Mouse (Mus musculus) right cerebral cortex, adult 18-20 months (tissue): ENCODE data around the gene Casp4.

Experiments used
- DNase-seq: peaks from one replicate; pipeline ENCODE4 v3.0.0; 2022; ENCODE audit warnings: mixed read lengths

Casp4 gene

GRCm38 (mm10) chr9:5308561-5308960 lies at the start of gene Casp4:
TSS of gene Casp4 (plus strand) at chr9:5308828.
- no peak for DNase-seq

GRCm38 (mm10) chr9:5263951-5264475 lies 44.6 kb upstream of the Casp4 start:
- DNase-seq, result no peak

GRCm38 (mm10) chr9:5270274-5270673 lies 38.4 kb upstream of the Casp4 start:
- DNase-seq, result no peak

DNA sequence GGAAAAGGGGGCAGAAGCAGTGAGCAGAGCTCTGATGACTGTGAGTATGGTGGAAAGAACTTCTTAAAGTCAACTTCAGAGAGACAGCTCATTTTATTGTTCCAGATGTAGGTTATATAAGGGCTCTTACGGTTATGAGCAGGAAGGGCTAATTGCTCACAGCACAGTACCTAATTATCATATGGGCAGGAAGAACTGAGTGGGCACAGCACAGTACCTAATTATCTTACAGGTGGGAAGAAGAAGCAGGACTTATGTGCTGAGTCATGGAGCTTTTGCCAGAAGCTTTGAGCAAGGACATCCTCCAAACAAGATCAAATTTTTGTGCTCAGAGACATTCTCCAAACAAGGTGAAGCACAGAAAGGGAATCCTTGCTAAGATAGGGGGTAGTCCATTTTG lies 37.7 kb upstream of the Casp4 start:
- no peak for DNase-seq

GRCm38 (mm10) chr9:5271334-5271845 lies 37.2 kb upstream of the Casp4 start:
- no peak for DNase-seq

GRCm38 (mm10) chr9:5286071-5286470 lies 22.6 kb upstream of the Casp4 start:
- DNase-seq, result no peak

GRCm38 (mm10) chr9:5286597-5286996 lies 22.0 kb upstream of the Casp4 start:
- DNase-seq, result no peak

DNA sequence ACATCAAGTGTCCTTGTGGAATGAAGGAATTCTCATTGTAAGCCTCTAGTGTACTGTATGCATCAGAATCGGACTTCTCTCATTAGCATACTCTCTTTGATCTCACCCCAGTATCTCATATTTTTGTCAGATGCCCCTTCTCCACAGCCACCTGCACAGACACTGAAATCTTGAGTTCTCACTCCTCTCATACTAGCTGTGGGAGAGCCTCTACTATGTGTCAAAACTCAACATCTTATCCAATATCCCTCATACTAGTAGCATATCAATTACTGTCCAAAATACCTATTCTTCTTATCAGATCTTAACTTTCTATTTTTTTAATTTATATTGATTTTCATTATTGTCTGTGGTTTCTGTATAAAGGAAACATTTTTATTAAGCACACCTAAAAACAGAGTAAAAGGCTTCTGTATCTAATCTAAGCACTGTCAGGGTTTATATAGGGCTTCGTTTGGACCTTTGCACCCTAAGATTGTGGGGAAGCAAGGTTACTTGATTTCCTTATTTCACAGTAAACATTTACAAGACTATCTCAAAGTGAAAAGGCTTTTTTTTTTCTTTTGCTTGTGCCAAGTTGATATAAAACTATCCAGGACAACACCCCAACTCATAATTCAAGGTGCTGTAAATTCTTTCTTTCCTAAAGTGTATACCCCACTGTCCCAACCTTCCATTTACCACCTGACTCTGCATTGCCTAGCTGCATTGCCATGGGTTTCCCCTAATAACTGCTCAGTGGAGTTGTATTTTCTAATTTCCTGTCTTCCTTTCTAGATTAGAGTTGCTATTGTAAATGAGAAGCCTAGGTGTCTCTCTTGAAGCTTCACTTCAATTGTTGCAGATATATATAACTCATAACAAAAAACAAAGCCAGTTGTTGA lies 12.0 kb upstream of the Casp4 start:
- no peak for DNase-seq

- DNase-seq, result no peak
Observed at GRCm38 (mm10) chr9:5298329-5299131, 10.1 kb upstream of the Casp4 start, which contains the start of gene Casp1. TSS of gene Casp1 (plus strand) at chr9:5298517.

DNA sequence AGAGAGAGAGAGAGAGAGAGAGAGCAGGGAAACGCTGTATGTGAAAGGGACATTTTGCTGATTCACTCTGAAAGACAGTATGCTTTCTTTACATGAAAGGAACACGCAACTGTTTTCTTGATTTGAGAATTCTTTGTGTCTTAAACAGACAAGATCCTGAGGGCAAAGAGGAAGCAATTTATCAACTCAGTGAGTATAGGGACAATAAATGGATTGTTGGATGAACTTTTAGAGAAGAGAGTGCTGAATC lies 9.6 kb upstream of the Casp4 start:
- no peak for DNase-seq

DNA sequence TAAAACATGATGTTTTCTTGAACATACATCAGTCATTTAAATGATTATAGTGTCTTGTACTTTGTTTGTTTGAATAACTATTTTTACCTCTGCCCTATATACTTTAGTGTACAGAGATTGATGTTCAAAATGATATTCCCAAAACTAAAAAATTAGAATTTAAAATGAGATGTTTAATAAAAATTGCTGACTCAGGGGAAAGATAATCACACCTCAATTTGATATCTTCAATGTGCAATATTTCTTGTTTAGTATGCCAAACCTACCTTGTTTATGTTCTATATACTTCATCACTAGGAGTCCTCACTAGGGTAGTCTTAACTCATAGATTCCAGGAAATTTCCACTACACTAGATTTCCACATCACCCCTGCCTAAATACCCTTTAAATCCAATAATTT lies 1.5 kb downstream of the Casp4 start:
- no peak for DNase-seq

- DNase-seq, result no peak
Observed at GRCm38 (mm10) chr9:5311435-5311834, 2.8 kb downstream of the Casp4 start.

DNA sequence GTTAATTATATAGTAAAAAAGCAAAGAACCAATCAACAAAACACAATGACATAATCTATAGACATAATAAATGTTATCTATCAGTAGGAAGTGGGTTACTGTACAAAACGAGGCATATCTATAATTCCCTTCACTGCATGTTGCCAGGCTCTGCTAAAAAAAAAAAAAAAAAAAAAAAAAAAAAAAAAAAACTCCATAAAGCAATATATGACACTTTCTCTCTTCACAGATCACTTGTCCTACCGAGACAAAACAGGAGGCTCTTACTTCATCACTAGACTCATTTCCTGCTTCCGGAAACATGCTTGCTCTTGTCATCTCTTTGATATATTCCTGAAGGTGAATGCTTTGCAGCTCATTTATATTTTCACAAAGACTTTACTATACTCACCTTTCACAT lies 19.6 kb downstream of the Casp4 start:
- no peak for DNase-seq

- no peak for DNase-seq
Observed at GRCm38 (mm10) chr9:5332441-5332840, 23.8 kb downstream of the Casp4 start.

DNA sequence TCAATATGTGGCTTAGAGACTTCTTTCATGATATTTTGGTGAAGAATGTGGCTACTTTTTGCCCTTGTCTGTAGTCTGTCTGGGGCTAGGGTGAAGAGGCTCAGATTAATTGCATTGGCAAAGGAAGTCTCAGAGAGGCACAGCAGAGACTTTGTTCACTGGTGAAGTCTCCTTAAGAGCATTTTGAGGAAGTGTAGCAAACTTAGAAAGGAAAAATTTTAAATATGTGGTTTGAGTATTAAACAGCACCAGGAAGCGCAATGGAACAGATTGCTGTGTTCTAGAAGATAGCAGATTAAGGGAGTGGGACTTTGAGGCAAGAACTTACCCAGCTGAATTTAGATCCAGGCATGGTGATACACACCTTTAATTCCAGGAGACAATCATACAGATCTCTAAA lies 24.8 kb downstream of the Casp4 start:
- no peak for DNase-seq

DNA sequence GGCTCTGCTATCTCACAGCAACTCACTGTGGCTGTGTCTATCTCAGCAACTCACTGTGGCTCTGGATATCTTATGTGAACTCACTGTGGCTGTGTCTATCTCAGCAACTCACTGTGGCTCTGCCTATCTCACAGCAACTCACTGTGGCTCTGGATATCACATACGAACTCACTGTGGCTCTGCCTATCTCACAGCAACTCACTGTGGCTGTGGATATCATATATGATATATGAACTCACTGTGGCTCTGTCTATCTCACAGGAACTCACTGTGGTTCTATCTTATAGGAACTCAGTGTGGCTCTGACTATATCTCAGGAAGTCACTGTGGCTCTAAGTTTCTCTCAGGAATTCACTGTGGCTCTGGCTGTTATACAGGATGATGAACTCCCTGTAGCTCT lies 34.5 kb downstream of the Casp4 start:
- no peak for DNase-seq

GRCm38 (mm10) chr9:5344090-5344489 lies 35.5 kb downstream of the Casp4 start:
- DNase-seq, result no peak

- DNase-seq, result no peak
Observed at GRCm38 (mm10) chr9:5345291-5345898, 36.8 kb downstream of the Casp4 start, which contains the start of gene Casp12. TSS of gene Casp12 (plus strand) at chr9:5345430.

- no peak for DNase-seq
Observed at GRCm38 (mm10) chr9:5347381-5347780, 38.8 kb downstream of the Casp4 start.

GRCm38 (mm10) chr9:5353673-5354072 lies 45.0 kb downstream of the Casp4 start:
- no peak for DNase-seq

- no peak for DNase-seq
Observed at GRCm38 (mm10) chr9:5356801-5357200, 48.2 kb downstream of the Casp4 start.
